Mouse (Mus musculus) heart, postnatal 14 days (tissue): ENCODE data around the gene Mipep. TPM values are rescaled to one million over a fixed set of nuclear protein-coding genes. Genes with fewer than 3 reads are reported as not detected.

ENCODE experiments used
- DNase-seq, 2 experiments: peaks; one replicate each; pipeline ENCODE4 v3.0.0; 2021 to 2022
- intact Hi-C: fragments of 180-260 bp; cut with DNase I; formaldehyde crosslinking; loops from one replicate; pipeline ENCODE4 v1.15.1; 2025
- total RNA-seq, 2 experiments: library from RNA; stranded (reverse); gene quantifications; 2 replicates each; pipeline ENCODE4 v1.2.3; 2021

The Mipep gene
- total RNA-seq, 2 experiments from 2014 or later = 51.6 to 52.2 TPM

GRCm38 (mm10) chr14:60851632-60852031 is 67.3 kb downstream of the Mipep start:
- intact Hi-C loops = no loop called here
- no peak for DNase-seq

GRCm38 (mm10) chr14:60856199-60856912 is 72.0 kb downstream of the Mipep start:
- intact Hi-C loops = no loop called here
- no peak for DNase-seq

- intact Hi-C loops = no loop called here
- no peak for DNase-seq
Observed at GRCm38 (mm10) chr14:60856913-60857300, 72.5 kb downstream of the Mipep start.

- intact Hi-C loops = no loop called here
- no peak for DNase-seq
Observed at GRCm38 (mm10) chr14:60863396-60863795, 79.0 kb downstream of the Mipep start.

- intact Hi-C loops = no loop called here
- no peak for DNase-seq
Observed at GRCm38 (mm10) chr14:60866399-60866798, 82.0 kb downstream of the Mipep start.

GRCm38 (mm10) chr14:60868325-60868724 is 84.0 kb downstream of the Mipep start:
- no peak for DNase-seq
- intact Hi-C loops = no loop called here

- DNase-seq = no peak
- intact Hi-C loops = no loop called here
Observed at GRCm38 (mm10) chr14:60871831-60872230, 87.5 kb downstream of the Mipep start.

- intact Hi-C loops = no loop called here
- DNase-seq = no peak
Observed at GRCm38 (mm10) chr14:60882106-60882505, 97.7 kb downstream of the Mipep start.

- intact Hi-C loops = no loop called here
- no peak for DNase-seq
Observed at GRCm38 (mm10) chr14:60882681-60883080, 98.3 kb downstream of the Mipep start.

- DNase-seq = no peak
- intact Hi-C loops = no loop called here
Observed at GRCm38 (mm10) chr14:60885361-60885950, 101.1 kb downstream of the Mipep start.

- DNase-seq = no peak
- intact Hi-C loops = no loop called here
Observed at GRCm38 (mm10) chr14:60893882-60894281, 109.5 kb downstream of the Mipep start.

GRCm38 (mm10) chr14:60895172-60896000 is 111.0 kb downstream of the Mipep start:
- intact Hi-C loops = no loop called here

GRCm38 (mm10) chr14:60898086-60898667 is 113.8 kb downstream of the Mipep start:
- no peak for DNase-seq
- intact Hi-C loops = no loop called here

More at GRCm38 (mm10) chr14:60895172-60896000, 111.0 kb downstream of the Mipep start:
- DNase-seq = no peak

GRCm38 (mm10) chr14:60904501-60904900 is 120.1 kb downstream of the Mipep start:
- intact Hi-C loops = no loop called here
- DNase-seq = no peak

- peak in 1 of 2 experiments; percentile 26 for DNase-seq
- intact Hi-C loops = no loop called here
Observed at GRCm38 (mm10) chr14:60906421-60907374, 122.3 kb downstream of the Mipep start.

GRCm38 (mm10) chr14:60909351-60909750 is 125.0 kb downstream of the Mipep start:
- no peak for DNase-seq
- intact Hi-C loops = no loop called here

GRCm38 (mm10) chr14:60910506-60911444 is 126.4 kb downstream of the Mipep start:
- no peak for DNase-seq
- intact Hi-C loops = no loop called here

- DNase-seq = peak; percentile 18 to 25
- intact Hi-C loops = no loop called here
Observed at GRCm38 (mm10) chr14:60912981-60913468, 128.7 kb downstream of the Mipep start.

- no peak for DNase-seq
- intact Hi-C loops = no loop called here
Observed at GRCm38 (mm10) chr14:60916661-60917060, 132.3 kb downstream of the Mipep start.
